Mouse (Mus musculus): ENCODE measurements around the gene Ephb1.

- TF ChIP-seq CTCF (IDR thresholded peaks at IDR 0.05; ENCODE audit: control insufficient read depth, insufficient read depth, insufficient read length): no peak
- TF ChIP-seq MYOD1 (IDR thresholded peaks at IDR 0.05; ENCODE audit: control insufficient read depth, insufficient read length, low read depth): no peak
- no peak for TF ChIP-seq CEBPB (IDR thresholded peaks at IDR 0.05; ENCODE audit: low read depth)
- no peak for TF ChIP-seq MAX (IDR thresholded peaks at IDR 0.05)
These were observed 431.6 kb downstream of the Ephb1 start for GRCm38 (mm10) chr9:101922846-101923245.
